Comparison of ENCODE assay signal across 9 mouse cellular contexts in the genomic region with DNA sequence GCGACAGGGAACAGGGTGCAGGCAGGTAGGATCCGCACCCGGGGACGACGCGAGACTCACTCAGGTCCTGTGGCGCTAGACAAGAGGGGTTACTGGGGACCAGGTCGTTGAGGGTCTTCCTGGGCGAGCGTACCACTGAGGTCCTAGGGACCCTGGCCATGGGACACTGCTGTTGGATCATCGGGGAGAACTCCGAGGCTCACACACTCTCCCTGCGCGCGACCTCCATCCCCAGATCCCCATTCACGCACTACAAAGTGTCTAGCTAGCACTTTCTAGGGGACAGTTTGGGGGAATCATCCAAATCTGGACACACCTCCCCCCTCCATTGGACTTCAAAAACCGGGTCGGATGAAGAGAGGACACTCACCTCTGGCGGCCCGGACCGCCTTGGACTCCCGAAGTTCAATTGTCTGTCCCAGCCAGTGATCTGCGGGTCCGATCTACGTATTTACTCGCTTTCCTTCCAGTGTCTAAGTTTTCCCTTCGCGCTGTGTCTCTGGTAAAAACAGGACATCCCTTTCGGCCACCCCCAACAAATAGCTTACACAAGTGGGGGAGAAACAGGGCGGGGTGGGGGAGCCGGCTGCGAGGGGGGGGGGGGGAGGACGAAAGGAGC. TPM values are rescaled to one million over a fixed set of nuclear protein-coding genes. Genes with fewer than 3 reads are reported as not detected.
DNase-seq lines count a peak whose midpoint lies in the region; ATAC-seq and TF ChIP-seq lines count a peak whose summit lies in the region.
"Had no signal": no experiment of that assay in that cellular context is flagged by ENCODE, and none has a peak within 500 bp of the region (broad histone marks: within the 10 kb centered on the region; RNA-seq: fewer than 3 reads in every experiment).

No protein-coding gene starts in this region.

- H3K4me1 ChIP-seq in megakaryocyte, embryonic 14.5 days: no peaks in the 10 kb centered on the region
- H3K4me1 ChIP-seq in neural tube, embryonic 11.5 days (ENCODE audit: control insufficient read depth, insufficient read depth, low read length): peaks cover 2% of the 10 kb centered on the region; the same call in 1 of the 2 replicates

- intact Hi-C loops in gastrocnemius, adult 2 months (cut with DNase I): loop anchor here (2.0 to 5.0 kb wide), 5 partner anchors 112 to 261 kb away; no protein-coding TSS in a partner anchor

- no peaks in the 10 kb centered on the region for H3K36me3 ChIP-seq in megakaryocyte, embryonic 14.5 days (replicated peaks; ENCODE audit: low read length)
- no peaks in the 10 kb centered on the region for H3K36me3 ChIP-seq in neural tube, embryonic 11.5 days (ENCODE audit: control insufficient read depth, insufficient read depth, low read length)

- peak; percentile 11 for DNase-seq in adrenal gland, postnatal 14 days
- no peak for DNase-seq in adrenal gland, adult 18-20 months (ENCODE audit: low spot score in 2 of 2)
- peak; percentile 34 for DNase-seq in gastrocnemius, adult 2 months
- DNase-seq in layer of hippocampus, adult 9-10 months (ENCODE audit: low spot score): peak; percentile 2
- DNase-seq in neural tube, embryonic 11.5 days (ENCODE audit: low spot score): peak; percentile 42
- DNase-seq in spleen, adult 12 weeks (ENCODE audit: low spot score): no peak

- no peaks in the 10 kb centered on the region for H3K9me3 ChIP-seq in megakaryocyte, embryonic 14.5 days
- no peaks in the 10 kb centered on the region for H3K9me3 ChIP-seq in neural tube, embryonic 11.5 days (ENCODE audit: control insufficient read depth, low read length)

- H3K9ac ChIP-seq in neural tube, embryonic 11.5 days (ENCODE audit: low read length): peak overlapping the region; percentile 55

- 0% methylated on average over 29 of the region's 33 CpGs for WGBS in neural tube, embryonic 11.5 days

- no peak for TF ChIP-seq CTCF in gastrocnemius, adult 2 months (IDR thresholded peaks at IDR 0.05)

- H3K27me3 ChIP-seq in megakaryocyte, embryonic 14.5 days (replicated peaks): peaks cover 37% of the 10 kb centered on the region
- H3K27me3 ChIP-seq in neural tube, embryonic 11.5 days (ENCODE audit: control insufficient read depth, insufficient read depth, low read length): peaks cover 6% of the 10 kb centered on the region

- H3K4me2 ChIP-seq in neural tube, embryonic 11.5 days (ENCODE audit: low read depth): peak overlapping the region; percentile 93

- ATAC-seq in megakaryocyte, adult 5-6 weeks (ENCODE audit: poor library complexity, severe bottlenecking): no peak
- peak; percentile 56 for ATAC-seq in neural tube, embryonic 11.5 days (ENCODE audit: insufficient read depth, low FRiP score, low TSS enrichment)

- H3K27ac ChIP-seq in gastrocnemius, adult 2 months: peak overlapping the region; percentile 96
- peak overlapping the region; percentile 5 for H3K27ac ChIP-seq in neural tube, embryonic 11.5 days (ENCODE audit: low read depth, low read length)

- H3K4me3 ChIP-seq in megakaryocyte, embryonic 14.5 days (replicated peaks): peak overlapping the region; percentile 72
- peak overlapping the region; percentile 86 for H3K4me3 ChIP-seq in gastrocnemius, adult 2 months
- peak overlapping the region; percentile 50 for H3K4me3 ChIP-seq in neural tube, embryonic 11.5 days (ENCODE audit: low read depth, low read length)
- H3K4me3 ChIP-seq: erythroblast, embryonic 14.5 days had no signal

RNA-seq across cellular contexts. Expression of a gene that starts 1.1 kb away (rescaled TPM):
- 1.1 and 1.4 TPM in 2 replicates for total RNA-seq in adrenal gland, postnatal 14 days (2021)
- 1 to 10 TPM in 1 of 2 experiments, under 1 TPM in 1; 0.60 to 1.0 TPM for total RNA-seq in adrenal gland, adult 18-20 months (2021)
- polyA plus RNA-seq in megakaryocyte, embryonic 14.5 days (2012; ENCODE audit: insufficient read depth, low replicate concordance): 0.47 TPM in 1 of 2 replicates, not detected in the other
- total RNA-seq in megakaryocyte, adult 5-6 weeks (2015): 0.33 and 0.39 TPM in 2 replicates
- 0.37 and 0.49 TPM in 2 replicates for total RNA-seq in megakaryocyte, adult 5-6 weeks (2017)
- 10 to 100 TPM; 25.1 to 60.0 TPM for total RNA-seq in gastrocnemius, adult 2 months (2021)
- polyA plus RNA-seq in neural tube, embryonic 11.5 days (2014; fragmentation: Nextera tagmentation; extraction: Ambion mirVana): 4.9 and 5.0 TPM in 2 replicates
- polyA plus RNA-seq: erythroblast, embryonic 14.5 days had no signal

Comparison
In these comparisons a context has a peak if more than half of its experiments do, and no peak if none do; other contexts are left out.
1. DNase-seq: peak in adrenal gland, postnatal 14 days (single experiment), gastrocnemius, adult 2 months (single experiment), layer of hippocampus, adult 9-10 months (single experiment) and neural tube, embryonic 11.5 days (single experiment); none in adrenal gland, adult 18-20 months (0 of 2) and spleen, adult 12 weeks (single experiment).
2. RNA of a gene that starts 1.1 kb away (total RNA-seq): 25.1 to 60.0 TPM in gastrocnemius, adult 2 months; 1.1 to 1.4 TPM in adrenal gland, postnatal 14 days, 0.60 to 1.0 TPM in adrenal gland, adult 18-20 months and 0.33 to 0.49 TPM in megakaryocyte, adult 5-6 weeks; every median in the first group is over 10 times any median in the second.
3. Peak in every context shown above with its lines, with median percentiles within 50 percentile points of each other: H3K4me3 ChIP-seq.